Mouse (Mus musculus): ENCODE measurements around the gene Tbc1d2b. TPM values are rescaled to one million over a fixed set of nuclear protein-coding genes. Genes with fewer than 3 reads are reported as not detected.

The Tbc1d2b gene
- polyA plus RNA-seq, 1 experiment: 2.0 TPM

- peaks cover 90% of the 10 kb centered on the region for H3K36me3 ChIP-seq (ENCODE audit: control insufficient read depth)
- no peaks in the 10 kb centered on the region for H3K27me3 ChIP-seq (ENCODE audit: control insufficient read depth)
- peak overlapping the region; percentile 59 for H3K4me3 ChIP-seq (replicated peaks)
- peaks cover 96% of the 10 kb centered on the region for H3K4me1 ChIP-seq (ENCODE audit: control insufficient read depth)
- 0 out of 2 replicates have a peak, but pooled peaks cover 2% of the 10 kb centered on the region for H3K9me3 ChIP-seq (ENCODE audit: control insufficient read depth, low read length)
- TF ChIP-seq GATA1 (IDR thresholded peaks at IDR 0.05; ENCODE audit: low read length) (peak; percentile 94), TAL1 (IDR thresholded peaks at IDR 0.05; ENCODE audit: low read length) (peak; percentile 93)
Measured at GRCm38 (mm10) chr9:90250141-90250775, 20.3 kb downstream of the Tbc1d2b start.

GRCm38 (mm10) chr9:90249036-90249435 lies 21.6 kb downstream of the Tbc1d2b start:
- no peaks in the 10 kb centered on the region for H3K27me3 ChIP-seq (ENCODE audit: control insufficient read depth)
- H3K36me3 ChIP-seq (ENCODE audit: control insufficient read depth): peaks cover 94% of the 10 kb centered on the region
- H3K4me3 ChIP-seq (replicated peaks): peak overlapping the region; percentile 59
- no peak for TF ChIP-seq TAL1 (IDR thresholded peaks at IDR 0.05; ENCODE audit: low read length)
- TF ChIP-seq GATA1 (IDR thresholded peaks at IDR 0.05; ENCODE audit: low read length): no peak
- 0 out of 2 replicates have a peak, but pooled peaks cover 2% of the 10 kb centered on the region for H3K9me3 ChIP-seq (ENCODE audit: control insufficient read depth, low read length)
- H3K4me1 ChIP-seq (ENCODE audit: control insufficient read depth): peaks cover 99% of the 10 kb centered on the region

- Histone ChIP-seq H3K4me1 (ENCODE audit: control insufficient read depth) (peaks cover 100% of the 10 kb centered on the region), H3K36me3 (ENCODE audit: control insufficient read depth) (peaks cover 94% of the 10 kb centered on the region), H3K27me3 (ENCODE audit: control insufficient read depth) (no peaks in the 10 kb centered on the region), H3K4me3 (replicated peaks) (peak overlapping the region; percentile 59), H3K9me3 (ENCODE audit: control insufficient read depth, low read length) (0 out of 2 replicates have a peak, but pooled peaks cover 2% of the 10 kb centered on the region)
- no peak for TF ChIP-seq TAL1 (IDR thresholded peaks at IDR 0.05; ENCODE audit: low read length)
- TF ChIP-seq GATA1 (IDR thresholded peaks at IDR 0.05; ENCODE audit: low read length): no peak
Measured at GRCm38 (mm10) chr9:90248326-90248725, 22.3 kb downstream of the Tbc1d2b start.

GRCm38 (mm10) chr9:90247316-90247715 lies 23.3 kb downstream of the Tbc1d2b start:
- Histone ChIP-seq H3K4me3 (replicated peaks) (peak overlapping the region; percentile 7), H3K9me3 (ENCODE audit: control insufficient read depth, low read length) (0 out of 2 replicates have a peak, but pooled peaks cover 2% of the 10 kb centered on the region), H3K4me1 (ENCODE audit: control insufficient read depth) (peaks cover 100% of the 10 kb centered on the region), H3K36me3 (ENCODE audit: control insufficient read depth) (peaks cover 94% of the 10 kb centered on the region), H3K27me3 (ENCODE audit: control insufficient read depth) (no peaks in the 10 kb centered on the region)
- no peak for TF ChIP-seq TAL1 (IDR thresholded peaks at IDR 0.05; ENCODE audit: low read length)
- no peak for TF ChIP-seq GATA1 (IDR thresholded peaks at IDR 0.05; ENCODE audit: low read length)

- Histone ChIP-seq H3K4me3 (replicated peaks) (no peak overlapping the region), H3K27me3 (ENCODE audit: control insufficient read depth) (no peaks in the 10 kb centered on the region), H3K36me3 (ENCODE audit: control insufficient read depth) (peaks cover 91% of the 10 kb centered on the region), H3K4me1 (ENCODE audit: control insufficient read depth) (peaks cover 100% of the 10 kb centered on the region), H3K9me3 (ENCODE audit: control insufficient read depth, low read length) (0 out of 2 replicates have a peak, but pooled peaks cover 2% of the 10 kb centered on the region)
- TF ChIP-seq GATA1 (IDR thresholded peaks at IDR 0.05; ENCODE audit: low read length) (no peak), TAL1 (IDR thresholded peaks at IDR 0.05; ENCODE audit: low read length) (no peak)
Measured at GRCm38 (mm10) chr9:90245781-90246180, 24.8 kb downstream of the Tbc1d2b start.

GRCm38 (mm10) chr9:90245206-90245605 lies 25.4 kb downstream of the Tbc1d2b start:
- Histone ChIP-seq H3K36me3 (ENCODE audit: control insufficient read depth) (peaks cover 96% of the 10 kb centered on the region), H3K4me3 (replicated peaks) (no peak overlapping the region), H3K4me1 (ENCODE audit: control insufficient read depth) (peaks cover 99% of the 10 kb centered on the region), H3K27me3 (ENCODE audit: control insufficient read depth) (no peaks in the 10 kb centered on the region), H3K9me3 (ENCODE audit: control insufficient read depth, low read length) (0 out of 2 replicates have a peak, but pooled peaks cover 2% of the 10 kb centered on the region)
- TF ChIP-seq TAL1 (IDR thresholded peaks at IDR 0.05; ENCODE audit: low read length): no peak
- TF ChIP-seq GATA1 (IDR thresholded peaks at IDR 0.05; ENCODE audit: low read length): no peak

- Histone ChIP-seq H3K4me1 (ENCODE audit: control insufficient read depth) (peaks cover 99% of the 10 kb centered on the region), H3K27me3 (ENCODE audit: control insufficient read depth) (no peaks in the 10 kb centered on the region), H3K4me3 (replicated peaks) (no peak overlapping the region), H3K9me3 (ENCODE audit: control insufficient read depth, low read length) (peaks cover 2% of the 10 kb centered on the region; the same call in 1 of the 2 replicates), H3K36me3 (ENCODE audit: control insufficient read depth) (peaks cover 96% of the 10 kb centered on the region)
- TF ChIP-seq GATA1 (IDR thresholded peaks at IDR 0.05; ENCODE audit: low read length) (no peak), TAL1 (IDR thresholded peaks at IDR 0.05; ENCODE audit: low read length) (no peak)
Measured at GRCm38 (mm10) chr9:90244301-90245151, 26.1 kb downstream of the Tbc1d2b start.

- peaks cover 96% of the 10 kb centered on the region for H3K36me3 ChIP-seq (ENCODE audit: control insufficient read depth)
- H3K9me3 ChIP-seq (ENCODE audit: control insufficient read depth, low read length): peaks cover 2% of the 10 kb centered on the region; the same call in 1 of the 2 replicates
- peaks cover 99% of the 10 kb centered on the region for H3K4me1 ChIP-seq (ENCODE audit: control insufficient read depth)
- TF ChIP-seq GATA1 (IDR thresholded peaks at IDR 0.05; ENCODE audit: low read length) (no peak), TAL1 (IDR thresholded peaks at IDR 0.05; ENCODE audit: low read length) (no peak)
- H3K27me3 ChIP-seq (ENCODE audit: control insufficient read depth): no peaks in the 10 kb centered on the region
- peak overlapping the region; percentile 29 for H3K4me3 ChIP-seq (replicated peaks)
Measured at GRCm38 (mm10) chr9:90242855-90243254, 27.7 kb downstream of the Tbc1d2b start.

- Histone ChIP-seq H3K27me3 (ENCODE audit: control insufficient read depth) (no peaks in the 10 kb centered on the region), H3K9me3 (ENCODE audit: control insufficient read depth, low read length) (peaks cover 2% of the 10 kb centered on the region; the same call in 1 of the 2 replicates), H3K36me3 (ENCODE audit: control insufficient read depth) (peaks cover 96% of the 10 kb centered on the region), H3K4me1 (ENCODE audit: control insufficient read depth) (peaks cover 99% of the 10 kb centered on the region), H3K4me3 (replicated peaks) (no peak overlapping the region)
- TF ChIP-seq GATA1 (IDR thresholded peaks at IDR 0.05; ENCODE audit: low read length) (no peak), TAL1 (IDR thresholded peaks at IDR 0.05; ENCODE audit: low read length) (no peak)
Measured at GRCm38 (mm10) chr9:90242291-90242690, 28.3 kb downstream of the Tbc1d2b start.

Data from erythroblast, embryonic 14.5 days (primary cell).